Mouse (Mus musculus) kidney, embryonic 14.5 days (tissue): ENCODE data around the gene Ropn1l. TPM values are rescaled to one million over a fixed set of nuclear protein-coding genes. Genes with fewer than 3 reads are reported as not detected.
A peak's percentile ranks its signal among the peaks of the same experiment; 100 is the strongest.

Experiments used
- ATAC-seq: fragments of 200-750 bp; cut with Nextera tagmentation; 2 replicates; pipeline ENCODE4 v1.8.0; 2017; ENCODE audit warnings: moderate number of reproducible peaks, mild to moderate bottlenecking, moderate TSS enrichment, moderate library complexity; ENCODE audit not compliant: low FRiP score, low TSS enrichment
- H3K27ac ChIP-seq: fragments of 300-500 bp; sonication (generic); 2 replicates; pipeline ENCODE4 v1.5.1; 2014; ENCODE audit warnings: low read depth, mild to moderate bottlenecking, low read length, moderate library complexity, mixed read lengths
- H3K27me3 ChIP-seq: fragments of 300-500 bp; sonication (generic); 2 replicates; pipeline ENCODE4 v1.6.1; 2014; ENCODE audit warnings: mild to moderate bottlenecking, low read length; ENCODE audit not compliant: control insufficient read depth, insufficient read depth
- H3K36me3 ChIP-seq: fragments of 300-500 bp; sonication (generic); 2 replicates; pipeline ENCODE4 v1.6.1; 2014; ENCODE audit warnings: low read length, mixed read lengths; ENCODE audit not compliant: control insufficient read depth, insufficient read depth
- H3K4me1 ChIP-seq: fragments of 300-500 bp; sonication (generic); 2 replicates; pipeline ENCODE4 v1.6.1; 2014; ENCODE audit warnings: low read length, mixed read lengths; ENCODE audit not compliant: control insufficient read depth, insufficient read depth
- H3K4me2 ChIP-seq: fragments of 300-500 bp; sonication (generic); replicated peaks from 2 replicates; pipeline ENCODE4 v1.6.1; 2014; ENCODE audit warnings: low read depth, mild to moderate bottlenecking, low read length
- H3K4me3 ChIP-seq: fragments of 300-500 bp; sonication (generic); 2 replicates; pipeline ENCODE4 v1.5.1; 2014; ENCODE audit warnings: mild to moderate bottlenecking, low read length
- H3K9ac ChIP-seq: fragments of 300-500 bp; sonication (generic); 2 replicates; pipeline ENCODE4 v1.6.1; 2014; ENCODE audit warnings: low read depth, mild to moderate bottlenecking, low read length, moderate library complexity
- H3K9me3 ChIP-seq: fragments of 300-500 bp; sonication (generic); 2 replicates; pipeline ENCODE4 v1.6.1; 2016; ENCODE audit warnings: low read length; ENCODE audit not compliant: control insufficient read depth
- WGBS: fragments of 180-500 bp; shearing (Covaris S2); extraction: QIAGEN DNeasy Blood & Tissue Kit; methylation state at CpG from one replicate; pipeline ENCODE4 v1.1.7; 2014; 5-methylcytosine and 5-hydroxymethylcytosine counted together
- polyA plus RNA-seq: library from polyadenylated mRNA; unstranded; fragments of >200 nt; fragmentation: Nextera tagmentation; extraction: Ambion mirVana; gene quantifications from 2 replicates; pipeline ENCODE4 v1.2.1, GENCODE M21; 2014

Ropn1l gene
- polyA plus RNA-seq, 1 experiment from 2014 or later, result 3.8 TPM

DNA sequence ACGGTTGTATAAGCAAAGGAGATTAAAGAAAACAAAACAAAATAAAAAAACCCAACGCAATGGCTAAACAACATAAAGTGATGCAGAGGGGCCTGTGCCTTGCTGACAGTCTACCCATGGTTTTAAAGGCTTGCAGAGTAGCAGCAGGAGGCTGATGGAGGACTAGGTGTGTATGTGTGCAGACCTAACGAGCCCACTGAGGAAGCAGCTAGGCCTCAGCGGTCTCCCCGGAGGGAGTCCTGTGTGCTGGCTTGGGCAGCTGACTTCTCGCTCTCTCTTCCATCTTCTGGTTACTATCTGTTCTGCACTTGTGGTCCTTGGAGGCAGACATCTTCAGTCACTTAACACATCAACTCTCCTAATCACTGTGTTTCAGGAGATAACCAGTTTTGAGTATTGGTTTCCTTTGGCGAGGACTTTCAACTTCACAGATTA is 1.3 kb upstream of the Ropn1l start:
- Histone ChIP-seq H3K9me3 (no peaks in the 10 kb centered on the region), H3K27me3 (no peaks in the 10 kb centered on the region), H3K36me3 (peaks cover 29% of the 10 kb centered on the region), H3K4me2 (no peak overlapping the region), H3K27ac (0 out of 2 replicates have a peak overlapping the region, but pooled peaks have one; percentile 10), H3K4me3 (no peak overlapping the region), H3K4me1 (0 out of 2 replicates have a peak, but pooled peaks cover 5% of the 10 kb centered on the region), H3K9ac (no peak overlapping the region)
- no peak for ATAC-seq
- WGBS, result 77% methylated on average over 7 of the region's 7 CpGs

DNA sequence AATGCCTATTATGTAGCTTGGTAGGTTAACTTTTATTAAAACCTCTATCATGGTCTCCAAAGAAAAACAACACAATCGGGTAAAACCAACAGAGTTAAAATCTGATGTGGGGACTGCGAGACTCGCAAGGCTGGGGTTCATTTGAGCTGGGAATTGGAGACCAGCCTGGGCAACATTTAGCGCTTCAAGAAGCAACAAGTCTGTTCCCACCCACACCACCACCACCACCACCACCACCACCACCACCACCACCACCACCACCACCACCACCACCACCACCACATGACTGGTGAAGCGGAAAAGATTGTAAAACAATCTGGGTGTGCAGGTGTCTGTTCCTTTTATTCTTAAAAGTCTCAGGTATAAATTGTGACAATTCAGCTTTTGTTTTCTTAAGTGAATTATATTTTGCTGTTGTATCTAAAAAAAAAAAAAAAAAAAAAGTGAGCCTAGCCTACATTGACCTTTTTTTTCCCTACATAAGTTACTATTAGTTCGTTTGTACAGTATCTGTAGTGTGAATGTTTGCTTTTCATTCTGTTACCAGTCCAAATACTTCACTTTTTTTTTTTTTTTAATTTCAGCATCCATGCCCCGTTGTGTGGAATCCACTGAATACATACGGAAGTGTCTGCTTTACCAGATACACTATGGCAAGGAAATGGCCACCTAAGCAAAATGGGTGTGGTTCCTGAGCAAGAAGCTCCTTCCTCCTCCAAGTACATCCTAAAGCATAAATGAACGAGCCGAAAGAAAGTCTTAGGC is 741 bp upstream of the Ropn1l start:
- peak; percentile 4; the same call in 1 of the 2 replicates for ATAC-seq
- Histone ChIP-seq H3K4me2 (peak overlapping the region; percentile 69), H3K36me3 (peaks cover 23% of the 10 kb centered on the region), H3K9me3 (no peaks in the 10 kb centered on the region), H3K4me3 (peak overlapping the region; percentile 66), H3K27ac (peak overlapping the region; percentile 65; the same call in 1 of the 2 replicates), H3K27me3 (no peaks in the 10 kb centered on the region), H3K4me1 (0 out of 2 replicates have a peak, but pooled peaks cover 5% of the 10 kb centered on the region), H3K9ac (0 out of 2 replicates have a peak overlapping the region, but pooled peaks have one; percentile 63)
- WGBS, result 43% methylated on average over 10 of the region's 10 CpGs

DNA sequence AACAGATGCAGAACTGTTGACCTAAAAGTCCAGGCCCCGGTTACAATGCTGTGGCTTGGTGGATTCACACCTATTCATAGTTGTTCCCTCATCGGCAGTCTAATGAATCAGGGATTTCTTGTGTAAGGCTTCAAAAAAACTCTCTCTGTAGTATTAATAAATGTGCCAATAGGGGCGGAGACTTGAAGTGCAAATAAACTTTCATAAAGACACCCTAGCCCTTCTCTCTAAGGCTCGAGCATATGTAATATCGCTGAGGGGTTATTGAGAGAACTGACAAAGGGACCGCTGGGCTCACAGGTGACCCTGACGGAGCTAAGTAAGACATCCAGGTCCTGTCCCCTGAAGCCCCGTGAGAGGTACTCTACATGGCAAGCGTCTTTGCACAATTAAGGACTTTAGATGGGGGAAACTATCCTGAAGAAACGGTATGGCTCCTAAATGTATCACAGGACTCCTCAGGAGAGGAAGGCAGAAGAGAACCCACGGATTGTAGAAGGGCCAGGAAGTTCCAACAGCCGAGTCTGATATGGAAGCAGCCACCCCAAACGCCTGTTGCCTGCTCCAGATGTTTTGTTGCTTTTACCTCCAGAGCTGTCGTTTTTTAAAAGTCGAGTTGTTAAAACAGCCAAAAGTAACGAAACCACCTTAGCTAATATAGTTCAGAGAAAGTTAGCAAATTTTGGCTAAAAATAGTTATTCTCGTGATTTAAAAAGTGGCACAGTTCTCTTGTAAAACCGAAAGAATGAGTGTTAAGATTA is 1.0 kb downstream of the Ropn1l start:
- H3K36me3 ChIP-seq, result peaks cover 8% of the 10 kb centered on the region; the same call in 1 of the 2 replicates
- 0 out of 2 replicates have a peak, but pooled peaks cover 5% of the 10 kb centered on the region for H3K4me1 ChIP-seq
- 48% methylated on average over 18 of the region's 18 CpGs for WGBS
- peak overlapping the region; percentile 65; the same call in 1 of the 2 replicates for H3K27ac ChIP-seq
- ATAC-seq, result no peak
- H3K9ac ChIP-seq, result peak overlapping the region; percentile 63; the same call in 1 of the 2 replicates
- H3K4me3 ChIP-seq, result peak overlapping the region; percentile 66
- H3K4me2 ChIP-seq, result peak overlapping the region; percentile 69
- no peaks in the 10 kb centered on the region for H3K9me3 ChIP-seq
- H3K27me3 ChIP-seq, result no peaks in the 10 kb centered on the region

DNA sequence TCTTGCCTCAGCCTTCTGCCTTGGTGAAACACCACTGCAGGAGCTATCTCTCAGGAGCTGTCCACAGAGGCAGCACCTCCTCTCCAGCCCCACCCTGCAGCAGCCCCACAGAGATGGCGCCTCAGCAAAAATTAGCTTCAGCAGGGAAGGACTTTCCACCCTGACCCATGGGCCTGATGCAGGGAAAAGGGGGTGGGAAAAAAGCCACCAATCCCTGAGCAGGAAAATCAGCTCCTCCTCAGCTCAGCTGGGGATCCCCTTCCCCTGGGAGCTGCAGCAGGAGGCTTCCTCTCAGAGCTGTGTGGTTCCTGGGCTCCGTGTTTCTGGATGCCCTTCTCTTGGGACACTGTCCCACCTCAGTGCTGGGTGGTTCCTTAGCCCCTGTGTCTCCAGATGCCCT is 3.8 kb downstream of the Ropn1l start:
- H3K4me3 ChIP-seq, result no peak overlapping the region
- no peak overlapping the region for H3K27ac ChIP-seq
- no peaks in the 10 kb centered on the region for H3K9me3 ChIP-seq
- H3K36me3 ChIP-seq, result no peaks in the 10 kb centered on the region
- ATAC-seq, result no peak
- 0 out of 2 replicates have a peak, but pooled peaks cover 5% of the 10 kb centered on the region for H3K4me1 ChIP-seq
- H3K4me2 ChIP-seq, result no peak overlapping the region
- 35% methylated on average over 2 of the region's 2 CpGs for WGBS
- no peaks in the 10 kb centered on the region for H3K27me3 ChIP-seq
- no peak overlapping the region for H3K9ac ChIP-seq

DNA sequence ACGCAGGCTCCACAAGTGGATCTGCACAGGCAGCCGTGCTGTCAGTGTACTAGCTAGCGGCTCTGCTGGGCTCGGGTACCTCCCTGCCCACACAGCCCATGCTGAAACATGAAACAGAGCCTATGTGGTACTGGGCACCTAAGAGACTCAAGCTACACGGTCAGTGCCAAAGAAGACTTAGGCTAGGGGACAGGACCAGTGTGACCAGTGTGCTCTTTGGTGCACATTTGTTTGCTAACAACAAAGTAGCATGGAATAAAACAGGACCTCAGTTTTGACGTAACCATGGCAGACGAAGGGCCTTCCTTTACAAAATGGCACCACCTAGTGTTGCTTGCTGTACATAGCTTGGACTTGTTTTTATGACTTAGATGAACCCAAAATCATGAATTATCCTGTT is 6.4 kb downstream of the Ropn1l start:
- Histone ChIP-seq H3K4me3 (no peak overlapping the region), H3K4me1 (no peaks in the 10 kb centered on the region), H3K9me3 (no peaks in the 10 kb centered on the region), H3K36me3 (no peaks in the 10 kb centered on the region), H3K27ac (no peak overlapping the region), H3K27me3 (no peaks in the 10 kb centered on the region), H3K4me2 (no peak overlapping the region; the same call in 1 of the 2 replicates), H3K9ac (no peak overlapping the region)
- WGBS, result 46% methylated on average over 7 of the region's 7 CpGs
- ATAC-seq, result 0 out of 2 replicates have a peak, but pooled peaks have one; percentile 36

DNA sequence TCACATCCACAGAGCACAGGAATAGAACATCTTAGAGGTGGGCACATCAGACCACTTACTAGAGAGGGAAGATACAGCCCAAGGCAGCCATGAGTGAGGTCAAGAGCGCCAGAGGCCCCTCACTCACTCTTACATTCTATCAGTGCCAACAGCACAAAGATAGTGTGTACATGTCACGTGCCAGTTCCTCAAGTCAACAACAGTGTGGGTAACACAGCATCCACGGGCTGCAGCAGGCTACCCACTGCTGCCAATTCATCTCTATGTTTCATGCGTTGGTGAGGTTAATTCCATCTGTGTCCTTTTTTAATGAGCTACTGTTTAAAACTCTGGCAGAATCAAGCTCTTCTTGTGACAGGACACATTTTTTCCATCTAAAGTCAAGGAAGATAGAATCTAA is 10.8 kb downstream of the Ropn1l start:
- 88% methylated on average over 4 of the region's 4 CpGs for WGBS

DNA sequence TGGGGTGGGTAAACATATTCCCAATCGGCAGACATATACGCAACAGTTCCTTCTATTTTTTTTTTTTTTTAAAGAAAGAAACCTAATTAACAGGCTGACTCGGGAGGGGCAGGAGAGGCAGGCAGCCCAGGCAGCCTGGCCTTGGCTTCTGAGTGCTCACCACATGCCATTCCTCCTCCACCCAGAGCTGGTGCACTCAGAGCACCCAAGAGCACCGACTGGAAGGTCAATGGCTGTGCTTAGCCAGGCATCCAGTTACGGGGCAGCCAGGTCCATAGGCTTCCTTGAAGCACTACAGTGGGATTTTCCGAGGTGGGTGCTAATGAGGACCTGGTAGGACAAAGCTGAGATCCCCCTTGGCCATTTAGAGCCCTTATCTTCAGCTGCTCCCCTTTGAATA is 11.5 kb downstream of the Ropn1l start:
- no peak overlapping the region for H3K4me3 ChIP-seq
- H3K27me3 ChIP-seq, result no peaks in the 10 kb centered on the region
- H3K27ac ChIP-seq, result no peak overlapping the region
- no peak overlapping the region for H3K9ac ChIP-seq
- no peak overlapping the region for H3K4me2 ChIP-seq
- H3K36me3 ChIP-seq, result no peaks in the 10 kb centered on the region
- no peaks in the 10 kb centered on the region for H3K9me3 ChIP-seq
- ATAC-seq, result no peak
- WGBS, result 70% methylated on average over 6 of the region's 6 CpGs
- H3K4me1 ChIP-seq, result no peaks in the 10 kb centered on the region

More for the DNA sequence above, 10.8 kb downstream of the Ropn1l start:
- Histone ChIP-seq H3K27ac (no peak overlapping the region), H3K9ac (no peak overlapping the region), H3K9me3 (no peaks in the 10 kb centered on the region), H3K4me3 (no peak overlapping the region), H3K36me3 (no peaks in the 10 kb centered on the region), H3K27me3 (no peaks in the 10 kb centered on the region), H3K4me2 (no peak overlapping the region), H3K4me1 (no peaks in the 10 kb centered on the region)
- ATAC-seq, result no peak

DNA sequence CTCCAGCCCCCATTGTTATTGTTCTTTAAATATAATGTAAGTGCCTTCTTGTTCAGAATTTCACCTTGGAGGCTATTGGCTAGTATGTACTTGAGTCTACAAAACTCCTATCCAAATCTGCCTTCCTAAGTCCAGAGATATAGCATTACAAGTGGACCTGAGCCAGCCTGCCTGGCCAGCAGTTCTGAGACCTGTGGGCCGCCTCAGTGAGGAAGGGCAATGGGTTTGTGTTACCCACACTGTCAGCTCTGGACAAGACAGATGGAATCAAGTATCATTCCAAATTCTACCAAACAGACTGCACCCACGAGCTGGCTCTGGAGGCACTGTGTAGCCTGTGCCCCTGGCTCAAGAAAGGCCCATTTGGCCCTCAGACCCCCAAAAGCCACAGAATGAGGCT is 16.7 kb downstream of the Ropn1l start:
- no peak overlapping the region for H3K27ac ChIP-seq
- 80% methylated on average over 2 of the region's 2 CpGs for WGBS
- H3K36me3 ChIP-seq, result no peaks in the 10 kb centered on the region
- H3K27me3 ChIP-seq, result no peaks in the 10 kb centered on the region
- H3K4me2 ChIP-seq, result no peak overlapping the region
- H3K4me3 ChIP-seq, result no peak overlapping the region
- ATAC-seq, result no peak
- no peak overlapping the region for H3K9ac ChIP-seq
- H3K4me1 ChIP-seq, result no peaks in the 10 kb centered on the region
- H3K9me3 ChIP-seq, result no peaks in the 10 kb centered on the region
